Mouse (Mus musculus) urinary bladder, adult 18-20 months (tissue): Measurements from ENCODE around the gene Fos.

ENCODE experiments used
- DNase-seq, 2 experiments: peaks; one replicate each; pipeline ENCODE4 v3.0.0; 2022; ENCODE audit warnings: low spot score in 2 of 2, mixed read lengths in 2 of 2

Gene Fos

DNA sequence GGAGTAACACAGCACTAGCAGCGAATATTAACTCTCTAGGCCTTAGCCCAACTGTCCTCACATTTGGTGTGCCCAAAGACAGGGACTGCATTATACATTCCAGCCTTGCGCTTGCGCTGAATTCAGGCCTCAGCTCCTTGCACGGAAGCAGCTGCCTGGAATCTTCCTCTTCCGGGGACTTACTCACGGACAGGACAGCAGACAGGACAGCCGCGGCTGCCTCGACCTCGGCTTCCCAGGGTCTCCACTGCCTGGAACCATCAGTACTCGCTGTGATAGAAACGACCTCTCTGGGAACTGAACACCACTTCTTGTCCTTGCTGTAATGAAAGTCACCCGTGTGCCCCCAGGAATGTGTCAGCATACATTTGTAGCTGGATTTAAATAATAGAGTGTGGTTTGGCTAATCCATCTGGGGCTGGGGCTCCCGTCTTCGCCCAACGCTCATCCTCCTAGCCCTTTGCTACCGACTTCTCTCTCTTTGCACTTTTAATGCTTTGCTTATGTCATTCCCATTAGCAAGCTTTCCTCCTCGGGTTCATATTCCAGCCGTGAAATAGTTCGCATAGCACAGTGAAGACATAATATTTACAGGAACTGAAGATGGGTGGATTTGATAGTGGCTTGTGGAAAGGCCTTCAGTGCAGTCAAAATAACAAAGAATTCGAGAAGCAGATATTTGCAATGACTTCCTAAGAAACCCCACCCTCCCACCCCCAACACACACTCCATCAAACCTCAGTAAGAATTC lies 11.6 kb upstream of the Fos start:
- no peak for DNase-seq

DNA sequence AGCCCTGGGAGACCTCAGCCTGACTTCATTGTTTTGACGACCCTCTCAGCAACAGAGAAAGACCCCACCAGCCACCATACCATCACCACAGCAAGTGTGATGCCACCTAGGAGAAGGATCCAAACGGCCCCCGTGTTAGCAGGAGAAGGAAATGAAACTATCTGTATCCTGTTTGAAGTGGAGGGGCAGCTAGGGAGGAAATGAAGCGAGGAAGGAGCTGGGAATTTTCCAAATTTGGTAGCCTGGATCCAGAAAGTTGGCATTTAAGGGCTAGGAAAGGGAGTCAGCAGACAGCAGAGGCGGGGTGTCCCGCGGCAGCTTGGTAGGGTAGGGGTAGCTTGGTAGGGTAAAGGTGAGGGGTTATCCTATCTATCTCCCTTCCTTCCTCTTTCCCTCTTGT lies 10.9 kb upstream of the Fos start:
- no peak for DNase-seq

DNA sequence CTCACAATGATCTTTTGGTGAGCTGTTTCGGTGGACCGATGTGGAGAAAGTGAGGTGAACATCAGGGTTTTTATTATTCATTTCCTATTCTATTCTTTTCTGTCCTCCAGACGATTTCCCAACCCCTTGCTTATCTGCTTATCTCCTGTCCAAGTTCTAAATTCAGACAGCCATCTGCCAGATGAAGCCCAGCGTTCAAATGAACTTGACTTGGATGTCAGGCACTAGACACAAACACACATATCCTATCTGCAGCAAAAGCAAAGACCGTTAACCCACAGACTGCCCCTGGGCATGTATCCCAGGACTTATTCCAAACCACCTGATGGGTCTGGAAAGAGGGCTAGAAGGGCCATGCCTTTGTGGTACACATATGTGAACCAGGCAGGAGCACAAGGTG lies 9.3 kb upstream of the Fos start:
- no peak for DNase-seq

DNA sequence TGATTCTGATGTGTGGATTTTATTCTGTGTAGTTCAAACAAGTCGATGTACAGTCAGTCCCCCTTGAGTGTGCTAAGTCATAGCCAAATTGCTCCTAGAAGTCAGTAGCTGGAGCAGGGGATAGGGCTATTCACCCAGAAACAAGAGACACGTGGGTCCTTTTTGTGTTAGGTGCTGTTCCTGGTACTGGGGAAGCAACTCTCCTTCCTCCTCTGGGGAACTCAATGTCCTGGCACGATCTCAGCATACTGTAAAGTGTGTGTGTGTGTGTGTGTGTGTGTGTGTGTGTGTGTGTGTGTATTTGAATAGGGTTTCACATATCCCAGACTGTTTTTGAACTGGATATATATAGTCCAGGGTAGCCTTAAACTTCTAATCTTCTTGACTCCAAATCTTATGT lies 8.8 kb upstream of the Fos start:
- DNase-seq, result no peak

DNA sequence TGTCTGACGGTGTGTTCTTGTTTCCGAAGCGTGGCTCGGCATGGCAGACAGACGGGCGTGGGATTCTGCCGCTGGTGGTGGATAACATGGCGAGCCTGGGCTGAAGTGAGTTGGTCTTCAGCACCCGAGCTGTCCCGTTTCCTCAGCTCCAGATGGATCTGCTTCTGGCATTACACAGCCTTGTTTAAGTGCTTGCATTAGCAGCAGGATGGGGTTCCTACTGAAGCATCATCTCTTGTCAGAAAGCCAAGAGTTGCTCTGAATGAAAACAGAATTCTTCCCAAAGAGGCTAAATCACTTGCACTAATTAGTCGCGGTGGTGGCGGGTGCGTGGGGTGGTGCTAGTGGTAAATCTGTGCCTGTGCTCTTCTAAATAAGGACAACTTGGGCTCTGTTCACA lies 5.8 kb upstream of the Fos start:
- DNase-seq, result no peak

DNA sequence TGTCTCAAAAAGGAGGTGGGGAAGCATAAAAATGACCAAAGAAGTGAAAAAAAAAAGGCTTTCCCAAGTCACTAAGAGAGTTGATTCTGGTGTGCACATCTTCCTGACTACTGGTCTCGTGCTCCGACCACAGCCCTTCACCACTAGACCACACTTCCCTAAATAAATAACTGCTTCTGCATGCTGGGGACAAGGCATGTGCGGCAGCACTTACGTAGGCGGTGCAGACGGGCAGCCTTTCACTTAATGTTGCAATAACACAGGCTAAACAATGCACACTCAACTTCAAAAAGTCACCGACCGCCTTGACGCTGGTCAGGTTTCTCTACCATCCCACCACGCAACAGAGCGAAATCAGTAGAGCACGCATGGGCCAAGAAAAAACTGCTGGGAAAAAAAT lies 5.0 kb upstream of the Fos start:
- DNase-seq, result no peak

DNA sequence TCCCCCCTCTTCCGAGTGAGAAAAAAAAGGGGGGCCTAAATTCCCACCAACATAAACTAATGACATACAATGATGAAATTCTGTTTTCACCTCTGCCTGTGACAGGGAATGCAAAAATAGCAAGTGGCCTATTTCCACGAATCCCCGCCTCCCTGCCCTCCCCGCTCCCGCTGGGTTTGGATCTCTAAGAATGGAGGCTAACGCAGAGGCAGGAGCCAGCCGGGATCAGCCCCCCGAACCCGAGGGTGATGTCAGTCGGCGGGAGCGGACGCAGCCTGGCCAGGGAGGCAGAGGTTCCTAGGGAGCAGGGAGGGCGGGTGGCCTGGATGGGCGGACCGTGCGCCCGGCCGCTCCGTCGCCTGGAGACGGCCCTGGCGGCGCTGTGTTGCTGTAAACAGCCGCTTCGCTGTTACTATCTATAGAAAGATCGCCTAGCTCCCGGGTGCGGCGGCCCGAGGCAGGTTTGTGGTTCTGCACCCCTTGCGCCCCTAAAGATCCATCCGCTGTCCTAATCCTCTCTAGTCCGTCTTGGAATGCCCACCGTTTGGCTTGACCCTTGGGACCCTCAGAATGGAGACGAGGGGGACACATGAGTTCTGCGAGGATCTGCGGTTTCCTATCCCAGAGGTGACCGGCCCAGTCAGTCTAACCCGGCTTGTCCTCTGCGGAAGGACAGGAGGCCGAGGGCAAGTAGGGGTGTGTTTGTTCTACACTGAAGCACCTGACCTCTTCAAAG lies 1.6 kb upstream of the Fos start:
- peak; percentile 84 to 87 for DNase-seq

DNA sequence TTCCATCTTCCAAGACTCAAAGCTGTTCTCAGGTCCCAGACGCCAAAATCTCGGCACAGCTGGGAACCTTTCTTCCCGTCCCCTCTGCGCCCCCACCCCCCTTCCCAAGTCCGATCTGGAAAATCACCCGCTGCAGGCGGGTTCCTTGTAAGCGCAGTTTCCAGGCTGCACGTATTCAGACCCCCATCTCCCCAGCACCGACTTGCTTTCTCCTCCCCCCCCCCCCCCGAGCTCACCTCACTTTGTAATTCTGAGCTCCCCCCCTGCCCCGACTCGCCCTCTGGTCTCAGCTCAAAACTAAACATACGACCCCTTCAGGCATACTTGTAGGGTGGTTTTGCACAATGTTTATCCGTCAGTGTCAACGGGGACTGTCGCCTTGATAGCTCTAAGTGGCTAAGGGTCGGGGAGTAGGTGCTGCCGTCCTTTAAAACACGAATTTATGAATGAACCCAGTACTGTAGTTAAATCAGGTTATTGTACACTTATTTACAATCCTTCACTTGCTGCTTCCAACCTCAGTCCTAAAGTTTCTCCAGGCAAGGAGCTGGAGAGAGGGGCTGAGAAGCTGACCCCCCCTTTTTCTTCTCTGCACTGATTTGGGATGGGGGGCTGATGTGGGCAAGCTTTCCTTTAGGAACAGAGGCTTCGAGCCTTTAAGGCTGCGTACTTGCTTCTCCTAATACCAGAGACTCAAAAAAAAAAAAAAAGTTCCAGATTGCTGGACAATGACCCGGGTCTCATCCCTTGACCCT lies 857 bp upstream of the Fos start:
- no peak for DNase-seq

DNA sequence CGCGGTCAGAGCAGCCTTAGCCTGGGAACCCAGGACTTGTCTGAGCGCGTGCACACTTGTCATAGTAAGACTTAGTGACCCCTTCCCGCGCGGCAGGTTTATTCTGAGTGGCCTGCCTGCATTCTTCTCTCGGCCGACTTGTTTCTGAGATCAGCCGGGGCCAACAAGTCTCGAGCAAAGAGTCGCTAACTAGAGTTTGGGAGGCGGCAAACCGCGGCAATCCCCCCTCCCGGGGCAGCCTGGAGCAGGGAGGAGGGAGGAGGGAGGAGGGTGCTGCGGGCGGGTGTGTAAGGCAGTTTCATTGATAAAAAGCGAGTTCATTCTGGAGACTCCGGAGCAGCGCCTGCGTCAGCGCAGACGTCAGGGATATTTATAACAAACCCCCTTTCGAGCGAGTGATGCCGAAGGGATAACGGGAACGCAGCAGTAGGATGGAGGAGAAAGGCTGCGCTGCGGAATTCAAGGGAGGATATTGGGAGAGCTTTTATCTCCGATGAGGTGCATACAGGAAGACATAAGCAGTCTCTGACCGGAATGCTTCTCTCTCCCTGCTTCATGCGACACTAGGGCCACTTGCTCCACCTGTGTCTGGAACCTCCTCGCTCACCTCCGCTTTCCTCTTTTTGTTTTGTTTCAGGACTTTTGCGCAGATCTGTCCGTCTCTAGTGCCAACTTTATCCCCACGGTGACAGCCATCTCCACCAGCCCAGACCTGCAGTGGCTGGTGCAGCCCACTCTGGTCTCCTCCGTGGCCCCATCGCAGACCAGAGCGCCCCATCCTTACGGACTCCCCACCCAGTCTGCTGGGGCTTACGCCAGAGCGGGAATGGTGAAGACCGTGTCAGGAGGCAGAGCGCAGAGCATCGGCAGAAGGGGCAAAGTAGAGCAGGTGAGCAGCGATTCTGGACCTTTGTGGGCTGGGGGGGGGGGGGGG lies 875 bp downstream of the Fos start:
- peak; percentile 62 to 68 for DNase-seq

DNA sequence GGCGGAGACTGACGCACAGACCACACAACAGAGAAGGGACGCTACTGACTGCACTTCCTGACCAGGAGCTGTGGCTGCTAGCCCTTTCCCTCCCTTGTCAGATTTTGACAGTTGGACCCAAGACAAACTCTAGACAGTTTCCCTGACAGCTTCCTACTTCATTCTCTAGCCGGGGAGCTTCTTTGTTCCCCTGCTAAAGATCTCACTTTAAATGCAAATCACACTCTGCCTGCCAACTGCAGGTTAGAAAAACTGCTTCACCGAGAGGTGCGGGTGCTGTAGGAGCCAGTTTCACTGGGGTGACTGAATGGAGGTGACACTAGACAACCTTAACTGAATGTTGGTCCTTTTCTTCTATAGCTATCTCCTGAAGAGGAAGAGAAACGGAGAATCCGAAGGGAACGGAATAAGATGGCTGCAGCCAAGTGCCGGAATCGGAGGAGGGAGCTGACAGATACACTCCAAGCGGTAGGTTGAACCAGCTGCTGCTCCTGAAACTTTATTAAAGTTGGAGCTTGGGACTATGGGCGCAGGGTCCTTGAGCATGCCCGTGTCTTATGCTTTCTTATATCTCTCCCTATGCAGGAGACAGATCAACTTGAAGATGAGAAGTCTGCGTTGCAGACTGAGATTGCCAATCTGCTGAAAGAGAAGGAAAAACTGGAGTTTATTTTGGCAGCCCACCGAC lies 1.7 kb downstream of the Fos start:
- no peak for DNase-seq

DNA sequence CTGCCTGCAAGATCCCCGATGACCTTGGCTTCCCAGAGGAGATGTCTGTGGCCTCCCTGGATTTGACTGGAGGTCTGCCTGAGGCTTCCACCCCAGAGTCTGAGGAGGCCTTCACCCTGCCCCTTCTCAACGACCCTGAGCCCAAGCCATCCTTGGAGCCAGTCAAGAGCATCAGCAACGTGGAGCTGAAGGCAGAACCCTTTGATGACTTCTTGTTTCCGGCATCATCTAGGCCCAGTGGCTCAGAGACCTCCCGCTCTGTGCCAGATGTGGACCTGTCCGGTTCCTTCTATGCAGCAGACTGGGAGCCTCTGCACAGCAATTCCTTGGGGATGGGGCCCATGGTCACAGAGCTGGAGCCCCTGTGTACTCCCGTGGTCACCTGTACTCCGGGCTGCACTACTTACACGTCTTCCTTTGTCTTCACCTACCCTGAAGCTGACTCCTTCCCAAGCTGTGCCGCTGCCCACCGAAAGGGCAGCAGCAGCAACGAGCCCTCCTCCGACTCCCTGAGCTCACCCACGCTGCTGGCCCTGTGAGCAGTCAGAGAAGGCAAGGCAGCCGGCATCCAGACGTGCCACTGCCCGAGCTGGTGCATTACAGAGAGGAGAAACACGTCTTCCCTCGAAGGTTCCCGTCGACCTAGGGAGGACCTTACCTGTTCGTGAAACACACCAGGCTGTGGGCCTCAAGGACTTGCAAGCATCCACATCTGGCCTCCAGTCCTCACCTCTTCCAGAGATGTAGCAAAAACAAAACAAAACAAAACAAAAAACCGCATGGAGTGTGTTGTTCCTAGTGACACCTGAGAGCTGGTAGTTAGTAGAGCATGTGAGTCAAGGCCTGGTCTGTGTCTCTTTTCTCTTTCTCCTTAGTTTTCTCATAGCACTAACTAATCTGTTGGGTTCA lies 2.5 kb downstream of the Fos start:
- DNase-seq, result no peak

DNA sequence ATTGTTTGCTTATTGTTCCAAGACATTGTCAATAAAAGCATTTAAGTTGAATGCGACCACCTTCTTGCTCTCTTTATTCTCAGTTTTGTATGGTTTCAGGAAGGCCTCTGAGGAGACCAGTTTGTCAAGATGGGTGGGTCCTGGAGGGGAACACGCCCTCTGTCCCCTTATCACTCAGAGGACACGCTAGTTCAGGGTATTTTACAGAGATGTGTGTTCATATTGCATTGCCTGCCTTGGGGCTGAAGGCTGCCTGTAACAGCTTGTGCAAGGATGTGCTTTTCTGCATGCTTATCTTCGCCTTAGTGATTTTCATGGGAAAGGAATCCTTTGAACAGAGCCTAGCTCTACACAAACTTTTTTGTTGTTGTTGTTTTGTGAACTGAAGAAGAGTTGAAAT lies 3.5 kb downstream of the Fos start:
- no peak for DNase-seq

DNA sequence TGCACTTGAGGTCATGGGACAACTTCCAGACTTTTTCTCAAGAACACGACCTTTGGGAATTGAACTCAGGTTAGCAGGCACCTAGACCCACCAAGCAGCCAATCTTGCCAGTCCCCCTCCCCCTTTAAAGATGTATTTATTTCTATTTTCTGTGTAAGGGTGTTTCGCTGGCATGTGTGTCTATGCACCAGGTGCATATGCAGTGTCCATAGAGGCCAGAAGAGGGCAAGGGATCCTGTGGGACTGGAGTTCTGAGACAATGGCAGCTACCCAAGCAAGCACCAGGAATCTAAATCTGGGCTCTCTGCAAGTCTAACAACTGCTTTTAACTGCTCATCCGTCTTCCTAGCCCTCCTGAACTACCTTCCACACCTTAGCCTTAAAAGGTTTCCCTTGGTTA lies 4.1 kb downstream of the Fos start:
- no peak for DNase-seq

DNA sequence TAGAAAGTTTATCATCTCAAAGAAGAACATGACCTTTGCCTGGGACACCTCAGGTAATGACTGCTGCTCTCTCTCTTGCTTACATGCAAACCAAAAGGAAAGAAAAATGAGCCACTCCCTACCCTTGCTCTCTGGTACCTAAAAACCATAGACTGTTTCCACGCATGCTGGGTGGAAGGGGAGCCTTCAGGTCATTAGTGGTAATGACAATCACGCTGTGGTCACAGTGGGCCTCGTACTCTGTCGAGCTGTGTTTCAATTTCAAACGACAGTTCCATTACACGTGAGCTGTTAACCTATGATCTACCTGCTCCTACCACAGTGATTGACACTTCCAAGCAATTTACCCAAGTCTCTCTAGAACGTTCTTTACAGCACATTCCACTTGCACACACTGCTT lies 5.0 kb downstream of the Fos start:
- DNase-seq, result no peak

DNA sequence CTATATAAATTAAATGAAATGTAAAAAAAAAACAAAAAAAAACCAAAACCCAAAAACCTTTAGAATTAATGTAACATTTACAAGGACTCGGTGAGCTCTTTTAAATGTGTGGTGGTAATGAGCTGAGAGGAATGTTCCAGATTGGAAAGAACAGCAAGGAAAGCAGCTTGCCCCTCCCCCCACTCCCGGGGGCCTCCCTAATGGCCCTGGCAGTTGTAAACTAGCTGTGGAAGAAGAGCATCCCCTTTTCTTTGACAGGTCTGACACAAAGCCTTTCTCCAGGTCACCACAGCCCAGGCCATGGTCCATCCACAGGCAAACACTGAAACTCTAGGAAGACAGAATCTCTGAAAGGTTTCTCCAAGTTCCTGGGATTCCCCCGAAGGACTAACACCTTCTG lies 5.5 kb downstream of the Fos start:
- DNase-seq, result no peak

DNA sequence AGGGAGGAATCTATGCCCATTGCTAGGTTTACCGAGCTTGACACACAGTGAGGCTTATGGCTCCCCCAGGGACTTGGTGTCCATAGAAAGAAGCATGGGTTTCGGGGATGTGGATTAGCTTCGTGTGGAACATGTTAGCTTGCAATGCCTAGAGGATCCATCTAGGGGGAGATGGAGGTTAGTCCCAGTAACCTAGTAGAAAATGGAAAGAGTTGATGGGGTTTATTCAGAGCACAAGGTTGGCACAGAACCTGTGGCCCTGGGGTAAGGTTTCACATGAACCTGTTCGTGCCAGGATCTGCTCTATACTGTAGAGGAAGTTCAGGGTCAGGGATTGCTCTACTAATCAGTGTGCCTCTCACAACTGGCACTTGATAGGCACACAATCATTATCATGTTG lies 9.5 kb downstream of the Fos start:
- DNase-seq, result no peak

DNA sequence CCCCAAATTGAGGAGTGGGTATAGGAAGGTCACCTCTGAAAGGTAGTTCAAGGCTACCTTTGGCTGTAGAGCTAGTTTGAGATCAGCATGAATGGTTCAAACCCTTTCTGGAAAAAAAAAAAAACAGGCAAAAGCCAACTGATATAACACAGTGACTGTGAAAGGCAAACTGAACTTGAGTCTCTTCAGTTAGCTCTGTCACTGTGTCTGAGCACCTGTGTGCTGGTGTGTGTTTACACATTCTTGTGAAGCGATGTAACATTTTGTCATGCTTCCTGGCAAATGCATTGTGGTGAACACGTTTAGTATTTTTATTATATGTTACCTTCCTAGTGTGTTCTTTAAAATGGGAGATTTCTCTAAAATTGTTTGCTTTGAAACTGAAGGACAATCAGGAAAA lies 11.0 kb downstream of the Fos start:
- no peak for DNase-seq

DNA sequence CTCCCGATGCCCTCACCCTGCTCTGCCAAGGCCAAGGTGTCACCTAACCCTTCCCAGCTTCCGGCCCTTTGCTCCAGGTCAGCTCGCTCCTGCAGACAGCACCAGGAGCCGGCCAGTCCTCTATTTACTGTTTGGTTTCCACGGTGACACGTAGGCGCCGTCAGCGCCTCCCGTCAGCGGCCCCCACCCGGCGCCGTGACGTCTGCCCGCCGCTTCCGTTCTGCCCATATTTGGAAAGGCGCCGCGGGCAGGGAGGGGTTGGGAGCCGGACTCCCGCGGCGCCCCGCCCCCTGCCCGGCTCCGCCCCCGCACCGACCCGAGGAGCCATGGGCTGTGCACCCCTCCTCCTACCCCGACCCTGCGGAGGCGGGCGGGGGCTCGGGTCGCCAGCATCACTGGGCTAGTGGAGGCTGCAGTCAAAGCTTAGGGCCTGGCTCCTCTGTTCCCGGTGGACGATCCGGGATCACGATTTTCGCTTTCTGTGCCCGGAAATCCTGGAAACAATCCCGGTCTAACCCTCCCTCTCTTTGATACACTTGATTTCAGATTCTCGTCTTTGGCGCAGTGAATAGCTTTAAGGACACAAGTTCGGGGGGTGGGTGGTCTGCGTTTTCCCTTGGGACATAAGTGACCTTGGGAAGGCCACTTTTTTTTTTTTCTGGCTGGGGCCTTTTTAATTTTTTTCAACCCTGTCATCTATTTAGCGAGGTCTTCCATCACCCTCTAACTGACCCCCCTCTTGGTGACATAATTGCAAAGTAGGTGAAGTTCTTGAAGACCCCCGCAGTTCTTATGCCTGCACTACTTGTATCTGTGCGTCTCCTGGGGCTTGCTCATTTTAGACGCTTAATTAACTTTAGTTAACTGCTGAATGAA lies 12.4 kb downstream of the Fos start:
- DNase-seq, result peak; percentile 95 to 96

DNA sequence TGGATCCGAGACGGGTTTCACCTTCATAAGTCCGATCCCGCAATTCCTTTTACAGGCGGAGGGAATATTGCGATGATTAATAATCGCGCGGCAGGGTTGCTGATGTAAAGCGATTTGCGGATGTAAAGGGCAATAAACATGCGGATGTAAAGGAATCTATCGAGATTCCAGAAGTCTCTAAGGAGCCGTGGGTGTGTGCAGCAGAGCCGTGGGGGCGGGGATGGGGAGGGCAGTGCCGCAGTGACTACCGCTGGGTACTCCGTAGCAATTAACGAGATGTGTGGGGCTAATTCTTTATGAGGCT lies 13.0 kb downstream of the Fos start:
- no peak for DNase-seq
